Mouse (Mus musculus): ENCODE results near the gene Tle3.

DNA sequence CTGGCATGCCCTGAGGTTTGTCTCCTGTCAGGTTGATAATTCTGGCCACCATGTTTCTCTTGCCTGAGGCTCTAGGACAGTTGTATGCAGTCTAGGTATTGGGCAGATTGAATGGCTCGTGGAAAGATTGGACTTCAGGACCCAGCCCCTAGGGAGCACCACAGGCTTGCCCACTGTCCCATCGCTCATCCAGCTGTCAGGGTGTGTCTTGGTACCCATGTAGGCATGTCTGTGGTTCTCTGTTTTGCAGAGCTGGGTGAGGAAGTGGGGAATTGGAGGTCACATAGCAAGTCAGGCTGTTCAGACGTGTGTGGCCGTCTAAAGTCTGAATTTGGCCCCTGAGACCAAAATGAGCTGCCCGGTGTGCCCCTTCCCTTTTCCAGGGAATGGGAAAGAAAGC is 15.6 kb downstream of the Tle3 start:
- TF ChIP-seq CTCF (IDR thresholded peaks at IDR 0.05; ENCODE audit: borderline replicate concordance, control insufficient read depth, extremely low read depth, insufficient read depth, low read length, poor library complexity), result no peak
- TF ChIP-seq POLR2A (IDR thresholded peaks at IDR 0.05; ENCODE audit: control insufficient read depth, extremely low read depth, insufficient read depth, low read length, poor library complexity), result no peak

Measured in thymus, adult 2 months (tissue).